Mouse (Mus musculus) heart, embryonic 14.5 days (tissue): Measurements from ENCODE around the gene Arf3. TPM values are rescaled to one million over a fixed set of nuclear protein-coding genes. Genes with fewer than 3 reads are reported as not detected.
A peak's percentile ranks its signal among the peaks of the same experiment; 100 is the strongest.

Experiments
- ATAC-seq: fragments of 200-750 bp; cut with Nextera tagmentation; 2 replicates; pipeline ENCODE4 v1.8.0; 2017; ENCODE audit warnings: low read depth, moderate TSS enrichment; ENCODE audit not compliant: insufficient number of reproducible peaks, insufficient read depth, low FRiP score
- H3K27ac ChIP-seq, 2 experiments: fragments of 200-500 bp in 1 of 2; fragments of 300-500 bp in 1 of 2; sonication (generic) in 1 of 2; replicated peaks in 1 of 2; 2 replicates each; pipeline ENCODE4 v1.5.1; 2012 to 2014; ENCODE audit warnings: low read depth in 2 of 2, low read length in 2 of 2, control low read depth in 1 of 2, mild to moderate bottlenecking in 1 of 2, mixed read lengths in 1 of 2; ENCODE audit not compliant: control insufficient read depth in 1 of 2, insufficient read depth in 1 of 2
- H3K27me3 ChIP-seq: fragments of 300-500 bp; sonication (generic); 2 replicates; pipeline ENCODE4 v1.6.1; 2014; ENCODE audit warnings: mild to moderate bottlenecking, low read length, control low read depth; ENCODE audit not compliant: control insufficient read depth, insufficient read depth
- H3K36me3 ChIP-seq: fragments of 300-500 bp; sonication (generic); 2 replicates; pipeline ENCODE4 v1.6.1; 2014; ENCODE audit warnings: mild to moderate bottlenecking, control low read depth, low read length, mixed read lengths; ENCODE audit not compliant: control insufficient read depth, insufficient read depth
- H3K4me1 ChIP-seq, 2 experiments: fragments of 200-500 bp in 1 of 2; fragments of 300-500 bp in 1 of 2; sonication (generic) in 1 of 2; 2 replicates each; pipeline ENCODE4 v1.6.1; 2012 to 2014; ENCODE audit warnings: low read length in 2 of 2, control low read depth in 1 of 2, mixed read lengths in 1 of 2; ENCODE audit not compliant: control insufficient read depth in 2 of 2, insufficient read depth in 2 of 2
- H3K4me2 ChIP-seq: fragments of 300-500 bp; sonication (generic); 2 replicates; pipeline ENCODE4 v1.6.1; 2014; ENCODE audit warnings: mild to moderate bottlenecking, low read length
- H3K4me3 ChIP-seq, 2 experiments: fragments of 200-500 bp in 1 of 2; fragments of 300-500 bp in 1 of 2; sonication (generic) in 1 of 2; 2 replicates each; pipeline ENCODE4 v1.5.1; 2012 to 2014; ENCODE audit warnings: low read length in 2 of 2, mild to moderate bottlenecking in 2 of 2, control low read depth in 1 of 2, low read depth in 1 of 2, moderate library complexity in 1 of 2; ENCODE audit not compliant: control insufficient read depth in 1 of 2, insufficient read depth in 1 of 2
- H3K9ac ChIP-seq: fragments of 300-500 bp; sonication (generic); 2 replicates; pipeline ENCODE4 v1.6.1; 2014; ENCODE audit warnings: mild to moderate bottlenecking, low read length
- H3K9me3 ChIP-seq: fragments of 300-500 bp; sonication (generic); 2 replicates; pipeline ENCODE4 v1.6.1; 2016; ENCODE audit warnings: low read length, control low read depth; ENCODE audit not compliant: control insufficient read depth
- WGBS: fragments of 180-500 bp; shearing (Covaris S2); extraction: QIAGEN DNeasy Blood & Tissue Kit; methylation state at CpG from one replicate; pipeline ENCODE4 v1.1.7; 2014; 5-methylcytosine and 5-hydroxymethylcytosine counted together
- polyA plus RNA-seq: library from polyadenylated mRNA; unstranded; fragments of >200 nt; fragmentation: Nextera tagmentation; extraction: Ambion mirVana; gene quantifications from 2 replicates; pipeline ENCODE4 v1.2.1, GENCODE M21; 2014

The Arf3 gene
- polyA plus RNA-seq, 1 experiment from 2014 or later, result 31.9 TPM

- Histone ChIP-seq H3K4me2 (peak overlapping the region; percentile 92), H3K4me3 (peak overlapping the region in 1 of 2 experiments; percentile 66; a peak in 2 of 4 replicates), H3K27ac (no peak overlapping the region), H3K4me1 (peaks cover 9 to 11% of the 10 kb centered on the region in 2 experiments), H3K27me3 (peaks cover 7% of the 10 kb centered on the region), H3K9me3 (no peaks in the 10 kb centered on the region), H3K36me3 (no peaks in the 10 kb centered on the region), H3K9ac (peak overlapping the region; percentile 76; the same call in 1 of the 2 replicates)
- ATAC-seq, result no peak
- WGBS, result 34% methylated on average over 9 of the region's 9 CpGs
Observed at GRCm38 (mm10) chr15:98728366-98728765, 34.6 kb downstream of the Arf3 start.

- peak within 1 kb of the TSS; percentile 66 to 70 for H3K4me3 ChIP-seq
- peaks cover 7% of the 10 kb centered on the region for H3K27me3 ChIP-seq
- no peaks in the 10 kb centered on the region for H3K9me3 ChIP-seq
- H3K36me3 ChIP-seq, result no peaks in the 10 kb centered on the region
- peak within 1 kb of the TSS; percentile 92 for H3K4me2 ChIP-seq
- peaks cover 9 to 11% of the 10 kb centered on the region in 2 experiments; a peak in 3 of 4 replicates for H3K4me1 ChIP-seq
- WGBS, result under 1% methylated on average over 39 of the region's 39 CpGs
- H3K27ac ChIP-seq, result no peak within 1 kb of the TSS
- H3K9ac ChIP-seq, result peak within 1 kb of the TSS; percentile 76
- ATAC-seq, result peak; percentile 72
Observed at GRCm38 (mm10) chr15:98727443-98728321, 35.3 kb downstream of the Arf3 start, which contains the start of gene Fkbp11. TSS of gene Fkbp11 (minus strand) at chr15:98728198.

DNA sequence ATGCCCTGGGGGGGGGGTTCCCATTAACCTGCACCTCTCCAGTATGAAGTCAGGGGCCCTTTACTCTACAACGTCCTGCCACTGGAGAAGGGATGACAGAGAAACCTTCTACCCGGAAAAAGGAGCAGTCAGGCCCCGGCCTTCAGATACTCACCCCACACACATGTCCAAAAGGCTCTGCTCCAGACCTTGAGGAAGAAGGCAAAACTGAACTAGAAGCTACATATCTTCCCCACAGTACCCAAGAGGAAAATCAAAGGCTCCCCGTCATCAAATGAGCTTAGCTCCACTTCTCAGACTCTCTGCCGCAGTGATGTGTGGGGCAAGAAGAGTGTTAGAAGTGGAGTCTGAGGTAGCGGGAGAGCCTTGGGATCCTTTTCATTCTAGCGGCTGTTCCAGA is 36.3 kb downstream of the Arf3 start:
- Histone ChIP-seq H3K4me2 (peak overlapping the region; percentile 92), H3K4me3 (peak overlapping the region; percentile 66 to 70; a peak in 3 of 4 replicates), H3K9ac (peak overlapping the region; percentile 76; the same call in 1 of the 2 replicates), H3K36me3 (no peaks in the 10 kb centered on the region), H3K27ac (no peak overlapping the region), H3K4me1 (peaks cover 9 to 13% of the 10 kb centered on the region in 2 experiments; a peak in 3 of 4 replicates), H3K9me3 (no peaks in the 10 kb centered on the region), H3K27me3 (peaks cover 7% of the 10 kb centered on the region)
- ATAC-seq, result no peak
- 52% methylated on average over 7 of the region's 7 CpGs for WGBS

GRCm38 (mm10) chr15:98726079-98726478 is 36.9 kb downstream of the Arf3 start:
- H3K4me2 ChIP-seq, result no peak overlapping the region
- no peak overlapping the region for H3K4me3 ChIP-seq
- no peaks in the 10 kb centered on the region for H3K36me3 ChIP-seq
- WGBS, result 78% methylated on average over 4 of the region's 4 CpGs
- peaks cover 9 to 13% of the 10 kb centered on the region in 2 experiments; a peak in 3 of 4 replicates for H3K4me1 ChIP-seq
- peaks cover 7% of the 10 kb centered on the region for H3K27me3 ChIP-seq
- H3K27ac ChIP-seq, result no peak overlapping the region
- no peaks in the 10 kb centered on the region for H3K9me3 ChIP-seq
- H3K9ac ChIP-seq, result no peak overlapping the region
- ATAC-seq, result no peak

GRCm38 (mm10) chr15:98724441-98724840 is 38.6 kb downstream of the Arf3 start:
- Histone ChIP-seq H3K27me3 (peaks cover 7% of the 10 kb centered on the region), H3K36me3 (no peaks in the 10 kb centered on the region), H3K27ac (no peak overlapping the region), H3K4me1 (peaks cover 9 to 13% of the 10 kb centered on the region in 2 experiments; a peak in 3 of 4 replicates), H3K4me3 (no peak overlapping the region), H3K9me3 (no peaks in the 10 kb centered on the region), H3K9ac (no peak overlapping the region), H3K4me2 (peak overlapping the region; percentile 13; the same call in 1 of the 2 replicates)
- no peak for ATAC-seq
- 34% methylated on average over 18 of the region's 19 CpGs for WGBS

DNA sequence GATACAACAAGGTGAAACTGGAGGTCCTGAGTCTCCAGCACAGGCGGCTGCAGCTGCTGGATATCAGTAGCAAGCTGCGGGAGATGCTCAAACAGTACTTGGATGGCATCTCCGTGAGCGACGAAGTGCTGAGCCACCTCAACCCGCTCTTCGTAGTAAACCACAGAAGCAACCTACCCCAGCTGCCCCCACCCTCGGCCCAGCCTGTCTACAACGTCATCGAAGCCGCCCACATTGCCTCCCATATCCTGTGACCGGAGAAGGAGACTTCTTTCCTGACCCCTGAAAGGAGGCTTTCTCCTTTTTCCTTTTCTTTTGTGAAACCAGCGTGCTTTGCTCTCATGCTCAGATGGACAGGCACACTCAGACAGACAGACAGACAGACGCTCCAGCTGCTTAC is 40.2 kb downstream of the Arf3 start:
- H3K9me3 ChIP-seq, result no peaks in the 10 kb centered on the region
- H3K36me3 ChIP-seq, result no peaks in the 10 kb centered on the region
- no peak overlapping the region for H3K4me3 ChIP-seq

DNA sequence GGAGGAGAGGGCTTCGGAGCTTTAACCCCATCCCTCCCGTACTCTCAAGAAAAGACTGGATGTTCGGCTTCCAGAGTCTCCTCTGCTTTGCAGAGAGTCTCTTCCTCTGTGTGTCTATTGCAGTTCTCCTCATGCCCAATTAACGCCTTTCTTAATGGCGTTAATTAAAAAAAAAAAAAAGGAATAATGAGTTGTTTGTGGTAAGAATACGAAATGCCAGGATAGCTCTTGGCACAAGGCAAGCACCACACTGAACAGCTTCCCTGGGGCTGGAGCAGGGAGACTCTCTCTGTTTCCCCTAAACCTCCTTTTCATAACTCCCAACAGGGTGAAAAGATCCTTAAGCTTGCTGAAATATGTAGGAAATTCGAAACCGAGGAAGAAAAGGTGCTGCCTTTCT is 40.8 kb downstream of the Arf3 start:
- WGBS, result 79% methylated on average over 8 of the region's 8 CpGs
- H3K27me3 ChIP-seq, result peaks cover 7% of the 10 kb centered on the region
- no peaks in the 10 kb centered on the region for H3K36me3 ChIP-seq
- H3K4me3 ChIP-seq, result no peak overlapping the region
- peaks cover 5 to 8% of the 10 kb centered on the region in 2 experiments; a peak in 3 of 4 replicates for H3K4me1 ChIP-seq
- no peak for ATAC-seq
- no peak overlapping the region for H3K27ac ChIP-seq
- H3K9ac ChIP-seq, result no peak overlapping the region
- no peaks in the 10 kb centered on the region for H3K9me3 ChIP-seq
- H3K4me2 ChIP-seq, result no peak overlapping the region

More for the DNA sequence above, 40.2 kb downstream of the Arf3 start:
- Histone ChIP-seq H3K27me3 (peaks cover 7% of the 10 kb centered on the region), H3K9ac (no peak overlapping the region), H3K4me1 (peaks cover 5 to 9% of the 10 kb centered on the region in 2 experiments; a peak in 3 of 4 replicates), H3K4me2 (peak overlapping the region; percentile 31), H3K27ac (no peak overlapping the region)
- WGBS, result 43% methylated on average over 14 of the region's 14 CpGs
- ATAC-seq, result no peak
